Mouse (Mus musculus) lung, embryonic 16.5 days (tissue): ENCODE measurements around the gene Gm20431. TPM values are rescaled to one million over a fixed set of nuclear protein-coding genes. Genes with fewer than 3 reads are reported as not detected.
A peak's percentile ranks its signal among the peaks of the same experiment; 100 is the strongest.

Experiments used
- ATAC-seq: fragments of 200-750 bp; cut with Nextera tagmentation; 2 replicates; pipeline ENCODE4 v1.8.0; 2017; ENCODE audit warnings: low read depth, mild to moderate bottlenecking, moderate library complexity
- H3K27ac ChIP-seq: fragments of 300-500 bp; sonication (generic); 2 replicates; pipeline ENCODE4 v1.5.1; 2014; ENCODE audit warnings: mild to moderate bottlenecking, control low read depth, low read length
- H3K27me3 ChIP-seq: fragments of 300-500 bp; sonication (generic); 2 replicates; pipeline ENCODE4 v1.6.1; 2014; ENCODE audit warnings: low read depth, low read length, mixed read lengths; ENCODE audit not compliant: control insufficient read depth, insufficient read depth
- H3K36me3 ChIP-seq: fragments of 300-500 bp; sonication (generic); 2 replicates; pipeline ENCODE4 v1.6.1; 2014; ENCODE audit warnings: low read length; ENCODE audit not compliant: control insufficient read depth, insufficient read depth
- H3K4me1 ChIP-seq: fragments of 300-500 bp; sonication (generic); replicated peaks from 2 replicates; pipeline ENCODE4 v1.6.1; 2014; ENCODE audit warnings: low read length, mixed read lengths; ENCODE audit not compliant: control insufficient read depth, insufficient read depth
- H3K4me2 ChIP-seq: fragments of 300-500 bp; sonication (generic); 2 replicates; pipeline ENCODE4 v1.6.1; 2014; ENCODE audit warnings: low read depth, low read length, control low read depth
- H3K4me3 ChIP-seq: fragments of 300-500 bp; sonication (generic); 2 replicates; pipeline ENCODE4 v1.5.1; 2014; ENCODE audit warnings: mild to moderate bottlenecking, low read length, control low read depth
- H3K9ac ChIP-seq: fragments of 300-500 bp; sonication (generic); 2 replicates; pipeline ENCODE4 v1.6.1; 2014; ENCODE audit warnings: low read length, control low read depth
- H3K9me3 ChIP-seq: fragments of 300-500 bp; sonication (generic); 2 replicates; pipeline ENCODE4 v1.6.1; 2016; ENCODE audit warnings: low read length; ENCODE audit not compliant: control insufficient read depth
- WGBS: fragments of 180-500 bp; shearing (Covaris S2); extraction: QIAGEN DNeasy Blood & Tissue Kit; methylation state at CpG from one replicate; pipeline ENCODE4 v1.1.7; 2014; 5-methylcytosine and 5-hydroxymethylcytosine counted together
- polyA plus RNA-seq: library from polyadenylated mRNA; unstranded; fragments of >200 nt; fragmentation: Nextera tagmentation; extraction: Ambion mirVana; gene quantifications from 2 replicates; pipeline ENCODE4 v1.2.1, GENCODE M21; 2015

Gene Gm20431
- polyA plus RNA-seq, 1 experiment from 2014 or later = 8.4 TPM

DNA sequence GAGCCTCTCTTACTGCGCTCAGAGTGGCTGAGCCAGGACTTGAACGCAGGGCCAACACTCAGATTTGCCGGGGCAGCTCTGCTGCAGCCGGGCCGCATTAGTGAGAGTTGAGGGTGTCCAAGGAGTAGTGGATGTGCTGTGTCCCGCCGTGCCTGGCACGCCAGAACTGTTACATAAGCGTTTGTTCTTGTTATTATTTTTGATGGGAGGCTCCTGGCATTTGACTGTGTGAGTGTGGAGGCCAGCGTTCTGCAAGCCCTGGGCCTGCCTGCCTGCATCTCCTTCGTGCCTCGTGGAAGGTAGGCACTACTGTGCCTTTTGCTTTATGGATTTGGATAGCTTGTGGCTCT is 29.6 kb upstream of the Gm20431 start:
- Histone ChIP-seq H3K27ac (peak overlapping the region; percentile 85), H3K27me3 (no peaks in the 10 kb centered on the region), H3K4me3 (peak overlapping the region; percentile 73), H3K9me3 (no peaks in the 10 kb centered on the region), H3K36me3 (peaks cover 21% of the 10 kb centered on the region), H3K9ac (peak overlapping the region; percentile 85), H3K4me2 (peak overlapping the region; percentile 78), H3K4me1 (peaks cover 19% of the 10 kb centered on the region)
- WGBS = 35% methylated on average over 12 of the region's 12 CpGs
- ATAC-seq = no peak

DNA sequence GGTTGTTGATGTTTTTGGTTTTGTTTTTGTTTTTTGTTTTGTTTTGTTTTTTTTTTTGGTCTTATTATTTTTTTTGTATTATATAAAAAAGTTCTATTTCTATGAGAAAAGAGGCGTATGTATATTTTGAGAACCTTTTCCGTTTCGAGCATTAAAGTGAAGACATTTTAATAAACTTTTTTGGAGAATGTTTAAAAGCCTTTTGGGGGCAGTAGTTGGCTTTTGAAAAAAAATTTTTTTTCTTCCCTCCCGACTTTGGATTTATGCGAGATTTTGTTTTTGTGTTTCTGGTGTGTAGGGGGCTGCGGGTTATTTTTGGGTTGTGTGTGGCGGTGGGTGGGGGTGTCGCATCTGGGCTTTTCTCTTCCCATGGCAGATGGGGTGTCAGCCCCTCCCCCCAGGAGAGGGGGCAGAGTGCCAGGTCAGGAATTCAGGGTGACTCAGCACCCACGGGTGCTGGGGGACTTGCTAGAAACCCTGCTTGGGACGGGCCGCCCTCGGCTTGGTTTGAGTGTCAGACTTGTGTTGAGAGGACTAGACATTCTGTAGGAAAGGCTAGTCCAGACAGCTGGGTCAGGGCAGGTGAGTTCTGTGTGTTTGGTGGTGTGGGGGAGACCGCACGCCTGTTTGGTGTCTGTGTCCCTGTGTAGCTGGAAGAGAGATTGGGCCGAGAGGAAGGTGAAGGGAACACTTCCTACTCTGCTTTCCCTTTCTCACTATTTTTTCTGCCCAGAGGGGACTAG is 29.1 kb upstream of the Gm20431 start:
- Histone ChIP-seq H3K9me3 (no peaks in the 10 kb centered on the region), H3K4me1 (peaks cover 19% of the 10 kb centered on the region), H3K27me3 (no peaks in the 10 kb centered on the region), H3K27ac (peak overlapping the region; percentile 94), H3K36me3 (peaks cover 20% of the 10 kb centered on the region), H3K4me2 (peak overlapping the region; percentile 78), H3K9ac (peak overlapping the region; percentile 87), H3K4me3 (peak overlapping the region; percentile 73)
- no peak for ATAC-seq
- 21% methylated on average over 15 of the region's 15 CpGs for WGBS

- H3K9ac ChIP-seq = peak within 1 kb of the TSS; percentile 87
- H3K36me3 ChIP-seq = peaks cover 13% of the 10 kb centered on the region
- WGBS = under 1% methylated on average over 97 of the region's 99 CpGs
- no peaks in the 10 kb centered on the region for H3K9me3 ChIP-seq
- H3K27me3 ChIP-seq = no peaks in the 10 kb centered on the region
- H3K4me3 ChIP-seq = peak within 1 kb of the TSS; percentile 73
- H3K4me2 ChIP-seq = peak within 1 kb of the TSS; percentile 78
- H3K4me1 ChIP-seq = peaks cover 19% of the 10 kb centered on the region
- peak; percentile 1; the same call in 1 of the 2 replicates for ATAC-seq
- H3K27ac ChIP-seq = peak within 1 kb of the TSS; percentile 94
Observed at GRCm38 (mm10) chr2:167689501-167690218, 28.4 kb upstream of the Gm20431 start, which contains the start of gene Tmem189. Gene Tmem189 (minus strand): TSS chr2:167689822.

GRCm38 (mm10) chr2:167688498-167689451 is 27.5 kb upstream of the Gm20431 start, which contains the start of gene Cebpb:
Gene Cebpb (plus strand): TSS chr2:167688915.
- Histone ChIP-seq H3K9me3 (no peaks in the 10 kb centered on the region), H3K27me3 (no peaks in the 10 kb centered on the region), H3K4me3 (peak within 1 kb of the TSS; percentile 73), H3K4me2 (peak within 1 kb of the TSS; percentile 78), H3K36me3 (peaks cover 11% of the 10 kb centered on the region), H3K4me1 (peaks cover 19% of the 10 kb centered on the region), H3K9ac (peak within 1 kb of the TSS; percentile 87), H3K27ac (peak within 1 kb of the TSS; percentile 94)
- ATAC-seq = peak; percentile 90
- WGBS = under 1% methylated on average over 92 of the region's 147 CpGs

DNA sequence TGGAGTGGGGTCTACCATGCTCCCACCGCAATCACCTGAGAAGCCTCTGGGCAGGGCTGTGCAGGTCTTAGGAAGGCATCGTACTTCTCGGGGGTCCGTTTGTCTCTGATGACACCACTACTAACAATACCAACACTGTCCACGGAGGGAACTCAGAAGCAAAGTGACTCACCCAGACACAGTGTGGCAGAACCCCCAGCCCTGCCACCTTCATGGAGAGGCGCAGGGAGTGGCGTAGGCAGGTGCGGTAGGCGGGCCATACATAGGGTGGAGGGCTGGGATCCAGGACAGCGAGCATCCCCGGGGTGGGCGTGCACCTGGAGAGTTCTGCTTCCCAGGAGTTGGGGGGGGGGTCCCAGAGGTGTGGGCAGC is 26.8 kb upstream of the Gm20431 start:
- Histone ChIP-seq H3K4me1 (peaks cover 19% of the 10 kb centered on the region), H3K27me3 (no peaks in the 10 kb centered on the region), H3K4me3 (peak overlapping the region; percentile 73), H3K27ac (peak overlapping the region; percentile 94), H3K9ac (peak overlapping the region; percentile 87), H3K4me2 (peak overlapping the region; percentile 78), H3K9me3 (no peaks in the 10 kb centered on the region), H3K36me3 (peaks cover 5% of the 10 kb centered on the region)
- WGBS = 17% methylated on average over 12 of the region's 12 CpGs
- ATAC-seq = peak; percentile 14; the same call in 1 of the 2 replicates

DNA sequence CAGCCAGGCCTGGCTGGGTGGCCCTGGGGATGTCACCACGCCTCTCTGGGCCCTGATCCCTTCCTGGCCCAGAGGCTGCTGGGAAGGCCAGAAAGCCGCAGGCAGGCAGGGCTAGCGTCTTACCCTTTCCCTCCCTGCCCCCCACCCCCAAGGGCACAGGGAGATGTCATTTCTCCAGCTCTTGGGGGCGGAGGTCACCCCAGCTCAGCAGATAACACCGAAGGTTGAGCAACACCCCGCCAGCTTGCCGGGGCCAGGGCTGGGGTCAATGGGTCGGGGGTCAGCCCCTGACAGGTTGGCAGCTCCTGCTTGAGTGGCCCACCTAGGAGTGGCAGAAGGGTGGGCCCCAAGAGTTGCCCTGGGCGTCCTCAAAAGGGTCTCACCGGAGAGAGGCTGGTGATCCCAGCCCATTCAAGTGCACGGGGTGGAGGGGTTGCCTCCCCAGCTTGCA is 26.4 kb upstream of the Gm20431 start:
- ATAC-seq = no peak
- Histone ChIP-seq H3K36me3 (peaks cover 5% of the 10 kb centered on the region; the same call in 1 of the 2 replicates), H3K27me3 (no peaks in the 10 kb centered on the region), H3K4me3 (no peak overlapping the region), H3K4me1 (peaks cover 19% of the 10 kb centered on the region), H3K27ac (no peak overlapping the region), H3K9ac (no peak overlapping the region), H3K9me3 (no peaks in the 10 kb centered on the region), H3K4me2 (no peak overlapping the region)
- 43% methylated on average over 11 of the region's 11 CpGs for whole genome bisulfite sequencing

- 84% methylated on average over 4 of the region's 4 CpGs for WGBS
- no peak overlapping the region for H3K4me2 ChIP-seq
Observed at GRCm38 (mm10) chr2:167687250-167687586, 25.9 kb upstream of the Gm20431 start.

GRCm38 (mm10) chr2:167686382-167687249 is 25.3 kb upstream of the Gm20431 start:
- Histone ChIP-seq H3K4me1 (peaks cover 9% of the 10 kb centered on the region), H3K27me3 (no peaks in the 10 kb centered on the region), H3K4me2 (no peak overlapping the region), H3K27ac (no peak overlapping the region), H3K9me3 (no peaks in the 10 kb centered on the region), H3K36me3 (0 out of 2 replicates have a peak, but pooled peaks cover under 1% of the 10 kb centered on the region), H3K4me3 (no peak overlapping the region), H3K9ac (no peak overlapping the region)
- 76% methylated on average over 16 of the region's 16 CpGs for WGBS
- ATAC-seq = no peak

More at GRCm38 (mm10) chr2:167687250-167687586, 25.9 kb upstream of the Gm20431 start:
- Histone ChIP-seq H3K4me3 (no peak overlapping the region), H3K27me3 (no peaks in the 10 kb centered on the region), H3K36me3 (0 out of 2 replicates have a peak, but pooled peaks cover 5% of the 10 kb centered on the region), H3K9me3 (no peaks in the 10 kb centered on the region), H3K4me1 (peaks cover 14% of the 10 kb centered on the region), H3K27ac (no peak overlapping the region), H3K9ac (no peak overlapping the region)
- no peak for ATAC-seq
